Mouse (Mus musculus) forebrain, embryonic 13.5 days (tissue): ENCODE measurements around the gene Pigv. TPM values are rescaled to one million over a fixed set of nuclear protein-coding genes. Genes with fewer than 3 reads are reported as not detected.
"Not testable (repeated sequence)": the region's sequence is repeated elsewhere in the genome, so short reads cannot be mapped to it uniquely, and the experiment has no call there.

ENCODE experiments used
- ATAC-seq: fragments of 200-750 bp; cut with Nextera tagmentation; 2 replicates; pipeline ENCODE4 v1.8.0; 2017
- H3K27ac ChIP-seq: fragments of 300-500 bp; sonication (generic); 2 replicates; pipeline ENCODE4 v1.5.1; 2015; ENCODE audit warnings: inconsistent platforms, mild to moderate bottlenecking, moderate library complexity
- H3K27me3 ChIP-seq: fragments of 300-500 bp; sonication (generic); 2 replicates; pipeline ENCODE4 v1.6.1; 2015; ENCODE audit warnings: mild to moderate bottlenecking, inconsistent platforms
- H3K36me3 ChIP-seq: fragments of 300-500 bp; sonication (generic); 2 replicates; pipeline ENCODE4 v1.6.1; 2015; ENCODE audit warnings: mild to moderate bottlenecking, inconsistent platforms; ENCODE audit not compliant: poor library complexity, severe bottlenecking
- H3K4me1 ChIP-seq: fragments of 300-500 bp; sonication (generic); 2 replicates; pipeline ENCODE4 v1.6.1; 2015; ENCODE audit warnings: inconsistent platforms
- H3K4me2 ChIP-seq: fragments of 300-500 bp; sonication (generic); 2 replicates; pipeline ENCODE4 v1.6.1; 2015; ENCODE audit warnings: inconsistent platforms, mild to moderate bottlenecking, moderate library complexity
- H3K4me3 ChIP-seq: fragments of 300-500 bp; sonication (generic); 2 replicates; pipeline ENCODE4 v1.5.1; 2015; ENCODE audit warnings: mild to moderate bottlenecking, inconsistent platforms
- H3K9ac ChIP-seq: fragments of 300-500 bp; sonication (generic); 2 replicates; pipeline ENCODE4 v1.6.1; 2015; ENCODE audit warnings: mild to moderate bottlenecking, inconsistent platforms
- H3K9me3 ChIP-seq: fragments of 300-500 bp; sonication (generic); replicated peaks from 2 replicates; pipeline ENCODE4 v1.6.1; 2016; ENCODE audit warnings: inconsistent platforms
- WGBS: fragments of 180-500 bp; shearing (Covaris S2); methylation state at CpG from one replicate; pipeline ENCODE4 v1.1.7; 2015; 5-methylcytosine and 5-hydroxymethylcytosine counted together
- polyA plus RNA-seq: library from polyadenylated mRNA; unstranded; fragments of >200 nt; fragmentation: Nextera tagmentation; extraction: Ambion mirVana; gene quantifications from 2 replicates; pipeline ENCODE4 v1.2.1, GENCODE M21; 2015

Pigv gene
- polyA plus RNA-seq, 1 experiment from 2014 or later, result 13.6 TPM

DNA sequence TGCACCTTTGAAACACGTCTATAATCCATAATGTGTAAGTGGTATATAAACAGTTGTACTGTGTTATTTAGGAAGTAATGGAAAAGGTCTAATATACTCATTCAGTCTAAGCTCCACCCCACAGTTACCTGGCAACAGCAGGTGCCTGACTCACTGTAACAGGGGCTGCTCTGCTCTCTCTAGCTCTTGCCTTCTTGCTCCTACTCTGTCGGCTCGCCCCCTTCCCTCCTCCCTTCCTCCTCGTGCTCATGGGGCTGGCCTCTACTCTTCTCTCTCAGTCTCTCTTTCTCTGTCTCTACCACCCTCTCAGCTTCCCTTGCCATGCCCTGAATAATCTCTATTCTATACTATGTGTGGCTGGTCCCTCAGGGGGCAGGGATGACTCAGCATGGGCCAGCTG is 15.4 kb downstream of the Pigv start:
- 15% methylated on average over 4 of the region's 4 CpGs for WGBS
- peaks cover 21% of the 10 kb centered on the region for H3K4me1 ChIP-seq

DNA sequence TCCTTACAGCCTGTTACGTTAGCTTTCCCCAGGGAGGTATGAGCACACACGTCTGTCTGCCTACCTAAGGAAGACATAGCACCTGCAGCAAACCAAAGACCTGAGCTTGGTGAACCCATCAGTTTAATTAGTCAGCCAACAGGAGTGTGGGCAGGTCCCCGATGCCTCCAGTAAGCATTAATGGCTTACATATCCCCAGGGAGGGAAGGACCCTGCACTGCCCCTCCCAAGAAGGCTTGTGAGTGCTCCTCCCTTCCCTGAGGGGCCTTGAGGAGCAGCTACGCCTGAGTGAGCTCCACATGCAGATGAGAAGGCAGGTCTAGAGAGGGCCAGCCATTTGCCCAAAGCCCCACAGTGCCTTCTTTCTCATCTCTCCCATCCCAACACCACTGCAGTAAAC is 16.2 kb downstream of the Pigv start:
- H3K36me3 ChIP-seq, result no peaks in the 10 kb centered on the region
- no peaks in the 10 kb centered on the region for H3K27me3 ChIP-seq
- ATAC-seq, result no peak
- H3K27ac ChIP-seq, result no peak overlapping the region
- H3K4me1 ChIP-seq, result peaks cover 21% of the 10 kb centered on the region
- H3K9ac ChIP-seq, result no peak overlapping the region
- WGBS, result 55% methylated on average over 4 of the region's 4 CpGs
- H3K9me3 ChIP-seq, result no peaks in the 10 kb centered on the region
- no peak overlapping the region for H3K4me2 ChIP-seq
- no peak overlapping the region for H3K4me3 ChIP-seq

More for the DNA sequence above, 15.4 kb downstream of the Pigv start:
- H3K27ac ChIP-seq, result no peak overlapping the region
- ATAC-seq, result no peak
- no peaks in the 10 kb centered on the region for H3K27me3 ChIP-seq
- H3K9me3 ChIP-seq, result no peaks in the 10 kb centered on the region
- no peak overlapping the region for H3K4me2 ChIP-seq
- H3K4me3 ChIP-seq, result no peak overlapping the region
- H3K9ac ChIP-seq, result no peak overlapping the region
- H3K36me3 ChIP-seq, result peaks cover 2% of the 10 kb centered on the region; the same call in 1 of the 2 replicates

DNA sequence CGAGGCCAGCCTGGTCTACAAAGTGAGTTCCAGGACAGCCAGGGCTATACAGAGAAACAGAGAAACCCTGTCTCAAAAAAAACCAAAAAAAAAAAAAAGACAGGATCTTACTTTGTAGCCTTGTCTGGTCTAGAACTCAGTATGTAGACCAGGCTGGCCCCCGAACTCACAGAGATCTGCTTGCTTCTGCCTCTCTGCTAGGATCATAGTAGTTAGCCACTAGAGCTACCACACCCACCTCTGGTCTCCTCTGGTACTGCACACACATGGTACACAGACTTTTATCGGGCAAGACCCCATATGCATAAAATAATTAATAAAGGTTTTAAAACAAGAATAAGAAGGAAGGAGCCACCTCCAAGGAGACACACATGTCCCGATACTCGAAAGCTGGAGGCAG is 18.4 kb downstream of the Pigv start:
- not testable (repeated sequence) for H3K4me3 ChIP-seq, H3K9ac ChIP-seq, H3K27ac ChIP-seq, H3K36me3 ChIP-seq, ATAC-seq, H3K4me2 ChIP-seq, H3K9me3 ChIP-seq, H3K4me1 ChIP-seq, H3K27me3 ChIP-seq
- WGBS, result 96% methylated on average over 5 of the region's 5 CpGs

DNA sequence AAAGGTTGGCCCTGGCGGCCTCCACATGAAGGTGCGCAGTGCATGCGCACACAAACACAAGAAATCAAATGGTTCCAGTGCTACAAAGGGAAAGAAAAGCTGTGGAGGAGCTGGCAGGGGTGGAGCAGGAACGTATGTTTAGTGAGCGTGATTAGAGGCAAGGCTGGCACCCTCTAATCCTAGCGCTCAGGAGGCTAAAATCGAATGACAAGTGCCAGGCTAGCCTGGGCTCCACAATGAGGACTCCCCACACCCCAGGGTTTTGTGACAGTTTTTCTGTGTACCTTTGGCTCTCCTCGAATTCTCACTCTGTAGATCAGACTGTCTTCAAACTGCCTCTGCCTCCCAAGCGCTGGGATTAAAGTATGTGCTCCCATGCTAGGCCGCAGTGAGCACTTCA is 19.7 kb downstream of the Pigv start:
- Histone ChIP-seq H3K4me3 (no peak overlapping the region), H3K27me3 (no peaks in the 10 kb centered on the region), H3K4me2 (no peak overlapping the region), H3K36me3 (no peaks in the 10 kb centered on the region), H3K9ac (no peak overlapping the region), H3K9me3 (no peaks in the 10 kb centered on the region), H3K4me1 (no peaks in the 10 kb centered on the region), H3K27ac (no peak overlapping the region)
- ATAC-seq, result no peak
- WGBS, result 77% methylated on average over 10 of the region's 10 CpGs

DNA sequence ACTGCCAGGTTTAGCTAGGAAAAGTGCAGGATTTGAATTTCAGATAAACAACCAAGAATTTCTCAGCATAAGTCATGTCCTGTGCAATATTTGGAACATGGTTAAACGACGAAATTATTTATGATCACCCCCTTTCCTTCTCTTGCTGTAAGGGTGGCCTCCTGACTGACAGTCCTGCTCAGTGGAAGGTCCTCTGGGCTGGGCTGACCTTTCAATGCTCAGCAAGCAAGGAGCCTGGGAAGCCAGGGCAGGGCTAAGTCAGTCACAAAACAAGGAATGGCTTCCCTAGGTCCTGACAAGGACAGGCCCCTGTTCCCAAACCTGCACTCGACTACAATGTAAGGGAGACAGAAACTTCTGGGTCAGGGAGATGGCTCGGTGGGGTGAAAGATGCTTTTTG is 20.5 kb downstream of the Pigv start:
- Histone ChIP-seq H3K36me3 (no peaks in the 10 kb centered on the region), H3K4me1 (no peaks in the 10 kb centered on the region), H3K4me3 (no peak overlapping the region), H3K27ac (no peak overlapping the region), H3K4me2 (no peak overlapping the region), H3K9ac (no peak overlapping the region), H3K9me3 (no peaks in the 10 kb centered on the region), H3K27me3 (no peaks in the 10 kb centered on the region)
- 71% methylated on average over 4 of the region's 4 CpGs for WGBS
- ATAC-seq, result no peak

DNA sequence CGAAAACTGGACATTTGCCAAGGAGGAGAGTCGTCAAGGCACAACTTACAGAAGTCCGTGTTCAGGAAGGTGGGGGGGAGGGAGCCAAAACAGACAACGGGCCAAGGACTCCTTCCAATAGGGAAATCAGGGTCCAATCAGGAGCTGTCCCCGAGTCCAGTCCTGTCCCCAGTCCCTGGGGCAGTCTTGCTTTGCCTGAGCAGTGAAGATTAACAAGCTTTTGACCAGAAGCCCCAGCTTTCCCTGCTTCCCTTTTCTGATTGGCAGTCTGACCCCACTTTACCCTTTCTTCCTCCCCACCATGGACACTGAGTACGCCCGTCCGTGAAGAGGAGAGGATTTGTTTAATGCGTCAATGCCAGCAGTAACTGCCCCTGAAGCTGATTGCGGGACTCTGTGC is 21.0 kb downstream of the Pigv start:
- no peaks in the 10 kb centered on the region for H3K36me3 ChIP-seq
- H3K4me2 ChIP-seq, result no peak overlapping the region
- no peaks in the 10 kb centered on the region for H3K27me3 ChIP-seq
- no peaks in the 10 kb centered on the region for H3K9me3 ChIP-seq
- H3K9ac ChIP-seq, result no peak overlapping the region
- no peak overlapping the region for H3K4me3 ChIP-seq
- 52% methylated on average over 10 of the region's 10 CpGs for WGBS
- no peak overlapping the region for H3K27ac ChIP-seq
- no peaks in the 10 kb centered on the region for H3K4me1 ChIP-seq
- ATAC-seq, result no peak

DNA sequence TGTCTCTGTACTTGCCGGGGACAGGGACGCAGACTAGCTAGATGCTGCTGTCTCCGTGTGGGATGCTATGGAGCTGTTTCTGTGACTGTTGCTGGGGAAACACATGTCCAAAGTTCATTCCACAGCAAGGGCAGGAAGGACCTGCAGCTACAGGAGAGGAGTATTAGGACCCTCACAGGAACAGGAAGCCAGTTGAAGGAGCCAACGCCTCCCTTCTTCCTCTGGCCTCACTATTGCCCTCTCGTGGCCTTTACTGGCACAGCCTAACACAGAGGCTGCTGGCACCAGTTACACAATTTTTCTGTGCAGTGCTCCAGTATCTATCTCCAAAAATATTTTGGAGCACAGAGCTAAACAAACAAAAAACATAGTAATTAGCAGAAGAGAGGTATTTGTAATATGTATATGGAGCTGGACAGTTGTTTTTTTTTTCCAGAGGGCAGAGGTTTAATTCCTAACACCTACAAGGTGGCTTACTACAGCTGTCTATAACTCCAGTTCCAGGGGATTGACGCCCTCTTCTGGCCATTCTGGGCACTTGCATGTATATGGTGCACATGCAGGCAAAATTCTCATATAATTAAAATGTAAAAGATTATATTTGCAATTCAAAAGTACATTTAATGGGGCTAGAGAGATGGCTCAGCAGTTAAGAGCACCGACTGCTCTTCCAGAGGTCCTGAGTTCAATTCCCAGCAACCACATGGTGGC is 22.3 kb downstream of the Pigv start, which contains the start of gene Zdhhc18:
Zdhhc18 (minus strand) TSS at position 166 of the 711 bp plus-strand sequence.
- no peak for ATAC-seq
- no peaks in the 10 kb centered on the region for H3K4me1 ChIP-seq
- H3K4me3 ChIP-seq, result no peak within 1 kb of the TSS
- WGBS, result 38% methylated on average over 7 of the region's 7 CpGs
- H3K27me3 ChIP-seq, result no peaks in the 10 kb centered on the region
- no peaks in the 10 kb centered on the region for H3K9me3 ChIP-seq
- H3K4me2 ChIP-seq, result peak within 1 kb of the TSS; percentile 25
- no peaks in the 10 kb centered on the region for H3K36me3 ChIP-seq
- no peak within 1 kb of the TSS for H3K27ac ChIP-seq
- H3K9ac ChIP-seq, result no peak within 1 kb of the TSS

DNA sequence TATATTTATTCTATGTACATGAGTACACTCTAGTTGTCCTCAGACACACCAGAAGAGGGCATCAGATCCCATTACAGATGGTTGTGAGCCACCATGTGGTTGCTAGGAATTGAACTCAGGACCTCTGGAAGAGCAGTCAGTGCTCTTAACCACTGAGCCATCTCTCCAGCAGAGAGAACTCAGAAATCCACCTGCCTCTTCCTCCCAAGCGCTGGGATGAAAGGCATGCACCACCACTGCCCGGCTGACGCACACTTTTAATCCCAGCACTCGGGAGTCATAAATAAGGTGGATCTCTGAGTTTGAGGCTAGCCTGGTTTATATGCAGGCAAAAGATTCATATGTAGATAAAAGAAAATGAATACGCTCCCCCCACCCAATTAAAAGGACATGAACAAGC is 23.0 kb downstream of the Pigv start:
- H3K9ac ChIP-seq, H3K9me3 ChIP-seq, H3K27me3 ChIP-seq, ATAC-seq, H3K27ac ChIP-seq, H3K4me3 ChIP-seq, H3K4me1 ChIP-seq, H3K36me3 ChIP-seq: not testable (repeated sequence)
- WGBS, result 84% methylated on average over 5 of the region's 5 CpGs
- peak overlapping the region; percentile 25; the same call in 1 of the 2 replicates for H3K4me2 ChIP-seq

DNA sequence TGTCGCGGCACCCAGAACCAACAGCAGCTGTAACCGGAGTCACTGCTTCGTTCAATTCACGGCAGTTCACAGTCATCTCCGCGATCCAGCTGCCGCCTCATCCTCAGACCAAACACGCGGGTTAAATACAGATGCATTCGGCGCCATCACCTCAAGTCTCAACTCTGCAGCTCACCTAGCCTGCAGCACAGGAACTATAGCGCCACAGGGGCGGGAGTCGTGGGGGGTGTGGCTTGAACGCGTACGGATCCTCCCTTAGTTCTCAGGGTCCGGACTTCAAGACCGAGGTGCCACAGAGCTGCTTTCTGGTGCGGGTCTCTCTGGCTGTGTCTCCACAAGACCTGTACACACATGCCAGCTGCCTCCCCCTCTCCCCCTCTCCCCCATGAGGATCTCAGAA is 26.8 kb downstream of the Pigv start:
- Histone ChIP-seq H3K4me1 (no peaks in the 10 kb centered on the region), H3K4me3 (no peak overlapping the region), H3K9me3 (peaks cover 11% of the 10 kb centered on the region; the same call in 1 of the 2 replicates), H3K36me3 (no peaks in the 10 kb centered on the region), H3K27ac (no peak overlapping the region), H3K9ac (no peak overlapping the region), H3K4me2 (no peak overlapping the region), H3K27me3 (no peaks in the 10 kb centered on the region)
- 40% methylated on average over 21 of the region's 21 CpGs for WGBS
- ATAC-seq, result no peak

DNA sequence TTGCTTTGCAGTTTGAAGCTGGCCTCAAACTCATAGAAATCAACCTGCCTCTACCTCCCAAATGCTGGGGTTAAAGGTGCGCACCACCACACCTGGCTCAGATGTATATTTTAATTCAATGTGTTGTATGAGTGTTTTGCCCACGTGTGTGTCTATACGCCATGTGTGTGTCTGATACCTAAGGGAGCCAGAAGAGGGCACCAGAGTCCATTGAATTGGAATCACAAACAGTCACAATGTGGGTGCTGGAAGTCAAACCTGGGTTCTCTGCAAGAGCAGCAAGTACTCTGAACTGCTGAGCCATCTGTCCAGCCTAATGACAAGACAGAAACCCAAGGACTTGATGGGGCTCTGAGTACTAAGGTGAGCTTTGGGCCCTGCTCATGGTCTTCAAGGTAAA is 27.3 kb downstream of the Pigv start:
- Histone ChIP-seq H3K36me3 (no peaks in the 10 kb centered on the region), H3K4me2 (no peak overlapping the region), H3K4me3 (no peak overlapping the region), H3K27ac (no peak overlapping the region), H3K4me1 (no peaks in the 10 kb centered on the region), H3K27me3 (no peaks in the 10 kb centered on the region), H3K9me3 (peaks cover 11% of the 10 kb centered on the region; the same call in 1 of the 2 replicates), H3K9ac (no peak overlapping the region)
- WGBS, result 87% methylated on average over 3 of the region's 3 CpGs
- no peak for ATAC-seq

DNA sequence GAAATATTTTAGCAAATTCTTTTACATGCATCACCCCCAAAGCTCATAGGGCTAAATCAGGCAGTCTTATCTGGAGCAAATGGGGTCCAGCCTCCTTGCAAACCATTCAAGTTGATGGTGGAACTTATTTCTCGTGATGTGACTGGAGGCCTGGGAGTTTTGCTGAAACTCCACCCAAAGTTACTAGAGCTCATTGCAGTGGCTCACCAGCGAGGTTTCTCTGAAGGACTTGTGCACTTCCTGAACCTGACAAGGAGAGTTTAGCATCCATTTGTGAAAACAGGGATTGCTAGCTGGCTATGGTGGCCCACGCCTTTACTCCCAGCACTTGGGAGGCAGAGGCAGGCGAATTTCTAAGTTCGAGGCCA is 38.4 kb downstream of the Pigv start:
- Histone ChIP-seq H3K9ac (no peak overlapping the region), H3K36me3 (no peaks in the 10 kb centered on the region)

DNA sequence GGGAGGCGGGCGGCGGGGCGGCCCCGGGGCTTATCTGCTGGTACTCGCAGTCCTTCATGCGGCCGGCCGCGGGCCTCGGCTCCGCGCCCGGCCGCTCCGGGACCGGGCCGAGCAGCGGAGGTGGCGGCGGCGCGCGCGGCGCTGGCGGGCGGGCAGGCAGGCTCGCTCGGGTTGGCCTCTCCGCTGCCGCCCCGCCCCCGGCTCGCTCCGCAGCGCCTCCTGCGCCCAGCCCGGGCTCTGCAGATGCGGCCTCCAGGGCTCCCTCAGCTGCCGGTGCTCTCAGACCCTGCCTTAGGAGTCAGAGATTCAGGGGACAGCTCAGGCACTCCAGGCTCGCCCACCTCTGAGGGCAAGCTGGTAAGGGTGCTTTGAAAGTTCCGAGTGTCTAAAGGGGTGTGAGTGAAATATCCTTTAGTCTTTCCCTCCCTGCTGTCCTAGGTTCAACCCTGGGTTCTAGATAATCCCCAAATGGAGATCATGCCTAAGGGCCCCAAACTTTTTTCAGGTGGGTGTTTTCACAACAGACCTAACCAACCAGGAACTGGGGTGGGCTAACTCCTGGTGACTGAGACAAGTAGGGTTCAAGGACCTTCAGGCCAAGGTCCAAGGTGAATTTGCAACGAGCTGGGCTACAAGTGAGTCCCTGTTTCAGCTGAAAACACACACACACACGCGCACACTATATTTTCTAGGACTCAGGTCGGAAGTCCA is 39.0 kb downstream of the Pigv start:
- peak; percentile 92 for ATAC-seq
- H3K9ac ChIP-seq, result peak overlapping the region; percentile 92
- peaks cover 20% of the 10 kb centered on the region for H3K4me1 ChIP-seq
- H3K27me3 ChIP-seq, result no peaks in the 10 kb centered on the region
- H3K27ac ChIP-seq, result peak overlapping the region; percentile 77
- no peaks in the 10 kb centered on the region for H3K9me3 ChIP-seq
- H3K36me3 ChIP-seq, result no peaks in the 10 kb centered on the region
- peak overlapping the region; percentile 79 for H3K4me3 ChIP-seq
- WGBS, result 8% methylated on average over 46 of the region's 47 CpGs
- peak overlapping the region; percentile 93 for H3K4me2 ChIP-seq

More for the DNA sequence above, 38.4 kb downstream of the Pigv start:
- Histone ChIP-seq H3K4me2 (no peak overlapping the region), H3K4me1 (peaks cover 20% of the 10 kb centered on the region), H3K4me3 (no peak overlapping the region), H3K27me3 (no peaks in the 10 kb centered on the region), H3K27ac (no peak overlapping the region), H3K9me3 (no peaks in the 10 kb centered on the region)
- ATAC-seq, result no peak
- 84% methylated on average over 5 of the region's 5 CpGs for WGBS
